In the genomic region with DNA sequence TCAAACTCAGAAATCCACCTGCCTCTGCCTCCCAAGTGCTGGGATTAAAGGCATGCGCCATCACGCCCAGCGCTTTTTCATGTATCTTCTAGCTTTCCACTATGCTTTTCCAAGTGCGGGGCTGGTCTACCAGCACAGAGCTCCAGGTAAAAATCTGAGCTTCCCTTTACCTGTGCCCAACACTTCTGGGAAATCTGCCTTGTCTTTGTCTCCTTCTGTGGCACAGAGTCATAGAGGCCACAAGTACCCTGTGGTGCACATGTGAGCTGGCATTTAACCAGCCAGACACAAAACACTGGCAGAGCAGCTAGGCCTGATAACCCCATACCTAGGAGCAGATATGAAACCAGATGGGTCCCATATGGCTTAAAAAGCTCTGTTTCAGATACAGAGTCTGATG, we compare ENCODE assay signal across 1 mouse cellular context.
TF ChIP-seq lines count a peak whose summit lies in the region.

No protein-coding gene starts in this region.

TF ChIP-seq in CH12.LX, 34 proteins besides CTCF, POLR2A, EP300 and RAD21:
- TF ChIP-seq JUND (conservative IDR thresholded peaks at IDR 0.05; ENCODE audit: low read depth, low read length) (no peak), SIN3A (IDR thresholded peaks at IDR 0.05; ENCODE audit: low read length) (no peak), USF1 (IDR thresholded peaks at IDR 0.05; ENCODE audit: low read depth, low read length) (no peak), HCFC1 (IDR thresholded peaks at IDR 0.05; ENCODE audit: low read depth, low read length) (no peak), TBP (conservative IDR thresholded peaks at IDR 0.05; ENCODE audit: low read depth, low read length) (no peak), ZKSCAN1 (IDR thresholded peaks at IDR 0.05; ENCODE audit: borderline replicate concordance, low read depth, low read length) (no peak), ETS1 (conservative IDR thresholded peaks at IDR 0.05; ENCODE audit: low read depth, low read length) (no peak), MAZ (IDR thresholded peaks at IDR 0.05; ENCODE audit: low read depth, low read length) (no peak), E2F4 (IDR thresholded peaks at IDR 0.05; ENCODE audit: insufficient replicate concordance, low read depth, low read length) (no peak), TCF12 (IDR thresholded peaks at IDR 0.05; ENCODE audit: low read depth, low read length) (no peak), ELF1 (IDR thresholded peaks at IDR 0.05; ENCODE audit: low read depth, low read length) (no peak), MYC (IDR thresholded peaks at IDR 0.05; ENCODE audit: low read depth, low read length) (no peak), PAX5 (IDR thresholded peaks at IDR 0.05; ENCODE audit: low read length) (no peak), CHD1 (IDR thresholded peaks at IDR 0.05; ENCODE audit: low read depth, low read length) (no peak), MEF2A (IDR thresholded peaks at IDR 0.05; ENCODE audit: borderline replicate concordance, low read depth, low read length) (no peak), ZMIZ1 (IDR thresholded peaks at IDR 0.05; ENCODE audit: low read depth, low read length) (no peak)
